Comparison of ENCODE assay signal across 19 mouse cellular contexts in genomic region chr17:44780353-44780752, GRCm38 (mm10). TPM values are rescaled to one million over a fixed set of nuclear protein-coding genes. Genes with fewer than 3 reads are reported as not detected.
A peak's percentile ranks its signal among the peaks of the same experiment; 100 is the strongest.
DNase-seq lines count a peak whose midpoint lies in the region; ATAC-seq and TF ChIP-seq lines count a peak whose summit lies in the region.
"Had no signal": no experiment of that assay in that cellular context is flagged by ENCODE, and none has a peak within 500 bp of the region (broad histone marks: within the 10 kb centered on the region; RNA-seq: fewer than 3 reads in every experiment).

No protein-coding gene starts in this region.

- WGBS in forebrain, embryonic 15.5 days = 70% methylated on average over 4 of the region's 4 CpGs

- peaks cover 15% of the 10 kb centered on the region in 2 experiments for H3K4me1 ChIP-seq in MEL (ENCODE audit: control insufficient read depth in 1 of 2, insufficient read depth in 2 of 2, low read length in 2 of 2)
- peaks cover 7% of the 10 kb centered on the region for H3K4me1 ChIP-seq in forebrain, embryonic 15.5 days

- H3K9me3 ChIP-seq in MEL (replicated peaks; ENCODE audit: insufficient read depth, low read length) = no peaks in the 10 kb centered on the region
- H3K9me3 ChIP-seq in forebrain, embryonic 15.5 days = no peaks in the 10 kb centered on the region
- H3K9me3 ChIP-seq: G1E had no signal

- ATAC-seq in forebrain, embryonic 15.5 days (replicated peaks) = no peak
- ATAC-seq: activated CD4-positive, CD25-positive, alpha-beta regulatory T cell, adult 4 months; CD4-positive, CD25-positive, alpha-beta regulatory T cell, adult 4 months; Patski had no signal

- no peak overlapping the region for H3K9ac ChIP-seq in MEL (ENCODE audit: control insufficient read depth, low read depth, low read length, poor library complexity, severe bottlenecking)
- no peak overlapping the region for H3K9ac ChIP-seq in forebrain, embryonic 15.5 days (replicated peaks)

- no peak overlapping the region for H3K4me3 ChIP-seq in MEL (ENCODE audit: control insufficient read depth in 1 of 2, insufficient read depth in 1 of 2, low read depth in 2 of 2, low read length in 2 of 2)
- no peak overlapping the region for H3K4me3 ChIP-seq in forebrain, embryonic 15.5 days

- TF ChIP-seq EP300 in MEL (IDR thresholded peaks at IDR 0.05; ENCODE audit: low read depth in 1 of 2, low read length in 2 of 2) = peak; percentile 42 to 66; a peak in 2 of 4 replicates

- peaks cover 0 to 36% of the 10 kb centered on the region in 2 experiments; a peak in 2 of 4 replicates for H3K36me3 ChIP-seq in MEL (ENCODE audit: control insufficient read depth in 1 of 2, insufficient read depth in 2 of 2, low read length in 2 of 2)
- no peaks in the 10 kb centered on the region for H3K36me3 ChIP-seq in forebrain, embryonic 15.5 days

- no peaks in the 10 kb centered on the region for H3K27me3 ChIP-seq in MEL (ENCODE audit: control insufficient read depth in 1 of 2, insufficient read depth in 2 of 2, low read length in 2 of 2)
- H3K27me3 ChIP-seq in forebrain, embryonic 15.5 days = no peaks in the 10 kb centered on the region
- H3K27me3 ChIP-seq: CH12.LX, Patski had no signal

- H3K27ac ChIP-seq in MEL (ENCODE audit: control insufficient read depth, low read depth, low read length) = no peak overlapping the region
- H3K27ac ChIP-seq in forebrain, embryonic 15.5 days (replicated peaks) = no peak overlapping the region

- DNase-seq in MEL (ENCODE audit: low read depth, low spot score) = no peak
- DNase-seq: adrenal gland, adult 2 months; adrenal gland, adult 8-10 months; adrenal gland, postnatal 10 days; adrenal gland, postnatal 14 days; adrenal gland, postnatal 25 days; adrenal gland, postnatal 36 days; B cell, adult 2 months; cerebellum, adult 11 months; cerebellum, adult 11-12 months; cerebellum, adult 18-20 months; cerebellum, adult 2 months; cerebellum, adult 8-10 months had no signal

- TF ChIP-seq RAD21 in MEL (IDR thresholded peaks at IDR 0.05; ENCODE audit: low read depth, low read length) = no peak

- H3K4me2 ChIP-seq in forebrain, embryonic 15.5 days (replicated peaks) = no peak overlapping the region

- no peak for TF ChIP-seq POLR2A in MEL (IDR thresholded peaks at IDR 0.05; ENCODE audit: control insufficient read depth in 1 of 2, insufficient read depth in 1 of 2, low read depth in 1 of 2, low read length in 2 of 2, poor library complexity in 1 of 2)

- H3K79me2 ChIP-seq in MEL (ENCODE audit: control insufficient read depth, insufficient read depth, low read length, poor library complexity) = peaks cover 3% of the 10 kb centered on the region; the same call in 1 of the 2 replicates

- no peak for TF ChIP-seq CTCF in MEL (IDR thresholded peaks at IDR 0.05 in 2 of 3, conservative IDR thresholded peaks at IDR 0.05 in 1 of 3; ENCODE audit: control insufficient read depth in 1 of 3, insufficient read depth in 1 of 3, low read depth in 2 of 3, low read length in 3 of 3, poor library complexity in 1 of 3, severe bottlenecking in 1 of 3)

TF ChIP-seq in MEL, 35 proteins besides CTCF, POLR2A, EP300 and RAD21:
- TF ChIP-seq ZMIZ1 (IDR thresholded peaks at IDR 0.05; ENCODE audit: low read depth, low read length) (no peak), SIN3A (IDR thresholded peaks at IDR 0.05; ENCODE audit: low read length) (no peak), POLR2AphosphoS2 (IDR thresholded peaks at IDR 0.05; ENCODE audit: low read length) (no peak), TCF12 (IDR thresholded peaks at IDR 0.05; ENCODE audit: low read depth, low read length) (peak; percentile 48; the same call in 1 of the 2 replicates), CHD2 (IDR thresholded peaks at IDR 0.05; ENCODE audit: low read length) (no peak), MAX (IDR thresholded peaks at IDR 0.05; ENCODE audit: low read length) (no peak), MXI1 (IDR thresholded peaks at IDR 0.05; ENCODE audit: low read depth, low read length) (no peak), MEF2A (IDR thresholded peaks at IDR 0.05; ENCODE audit: extremely low read depth, insufficient replicate concordance, low read depth, low read length, poor library complexity, severe bottlenecking) (no peak), USF1 (IDR thresholded peaks at IDR 0.05; ENCODE audit: low read depth, low read length) (no peak), GATA1 (IDR thresholded peaks at IDR 0.05; ENCODE audit: low read depth, low read length) (peak; percentile 54; the same call in 1 of the 2 replicates), ELF1 (IDR thresholded peaks at IDR 0.05; ENCODE audit: low read depth, low read length) (no peak), MAZ (IDR thresholded peaks at IDR 0.05; ENCODE audit: low read depth, low read length) (no peak), BHLHE40 (IDR thresholded peaks at IDR 0.05; ENCODE audit: borderline replicate concordance, low read depth, low read length) (no peak), USF2 (IDR thresholded peaks at IDR 0.05; ENCODE audit: borderline replicate concordance in 1 of 2, insufficient read depth in 1 of 2, low read depth in 1 of 2, low read length in 2 of 2) (no peak), ZC3H11A (IDR thresholded peaks at IDR 0.05; ENCODE audit: low read depth, low read length) (no peak)

RNA-seq across cellular contexts. Expression of gene Supt3, which starts 3.4 kb away (rescaled TPM):
- total RNA-seq in MEL (2012; rRNA removed) = 7.0 and 7.6 TPM in 2 replicates
- 10 to 100 TPM in 1 of 2 experiments, not detected in 1; 28.6 TPM for polyA plus RNA-seq in MEL (2012; ENCODE audit: insufficient read depth in 1 of 2, insufficient read length in 2 of 2, low read depth in 1 of 2, low replicate concordance in 2 of 2, missing spikeins in 1 of 2)
- polyA plus RNA-seq in forebrain, embryonic 15.5 days (2015; fragmentation: Nextera tagmentation; extraction: Ambion mirVana) = 17.8 and 19.7 TPM in 2 replicates

RNA-seq across cellular contexts. Expression of gene Runx2, which starts 34.2 kb away (rescaled TPM):
- total RNA-seq in MEL (2012; rRNA removed) = not detected in 2 replicates
- not detected for polyA plus RNA-seq in MEL (2012; ENCODE audit: insufficient read depth in 1 of 2, insufficient read length in 2 of 2, low read depth in 1 of 2, low replicate concordance in 2 of 2, missing spikeins in 1 of 2)
- polyA plus RNA-seq in forebrain, embryonic 15.5 days (2015; fragmentation: Nextera tagmentation; extraction: Ambion mirVana) = 0.29 and 0.31 TPM in 2 replicates
